Mouse (Mus musculus) 3134 (cell line): ENCODE data around the gene Nufip1.
"Not testable (repeated sequence)": the region's sequence is repeated elsewhere in the genome, so short reads cannot be mapped to it uniquely, and the experiment has no call there.

ENCODE experiments used
- DNase-seq: peaks from one replicate; pipeline ENCODE4 v3.0.0-alpha.2; 2011; ENCODE audit warnings: low spot score; ENCODE audit not compliant: insufficient read length; ENCODE audit errors: extremely low read depth

The Nufip1 gene

GRCm38 (mm10) chr14:76128174-76128573 lies 17.5 kb downstream of the Nufip1 start:
- no peak for DNase-seq

GRCm38 (mm10) chr14:76134975-76135374 lies 24.3 kb downstream of the Nufip1 start:
- DNase-seq, result no peak

GRCm38 (mm10) chr14:76145248-76145647 lies 34.6 kb downstream of the Nufip1 start:
- no peak for DNase-seq

- no peak for DNase-seq
Measured at GRCm38 (mm10) chr14:76145868-76146267, 35.2 kb downstream of the Nufip1 start.

GRCm38 (mm10) chr14:76147061-76147460 lies 36.4 kb downstream of the Nufip1 start:
- peak; percentile 21 for DNase-seq

- no peak for DNase-seq
Measured at GRCm38 (mm10) chr14:76148294-76148693, 37.6 kb downstream of the Nufip1 start.

- peak; percentile 66 for DNase-seq
Measured at GRCm38 (mm10) chr14:76149531-76150179, 39.0 kb downstream of the Nufip1 start.

GRCm38 (mm10) chr14:76150499-76150898 lies 39.8 kb downstream of the Nufip1 start:
- DNase-seq, result peak; percentile 7

GRCm38 (mm10) chr14:76151011-76151410 lies 40.3 kb downstream of the Nufip1 start:
- DNase-seq, result no peak

GRCm38 (mm10) chr14:76151820-76152161 lies 41.1 kb downstream of the Nufip1 start:
- no peak for DNase-seq

- DNase-seq, result peak; percentile 83
Measured at GRCm38 (mm10) chr14:76152162-76153002, 41.7 kb downstream of the Nufip1 start.

GRCm38 (mm10) chr14:76153003-76153675 lies 42.4 kb downstream of the Nufip1 start:
- peak; percentile 5 for DNase-seq

GRCm38 (mm10) chr14:76153828-76154227 lies 43.1 kb downstream of the Nufip1 start:
- DNase-seq, result no peak

GRCm38 (mm10) chr14:76158192-76158785 lies 47.6 kb downstream of the Nufip1 start:
- no peak for DNase-seq

GRCm38 (mm10) chr14:76160580-76160979 lies 49.9 kb downstream of the Nufip1 start:
- not testable (repeated sequence) for DNase-seq

- no peak for DNase-seq
Measured at GRCm38 (mm10) chr14:76164236-76164635, 53.5 kb downstream of the Nufip1 start.

GRCm38 (mm10) chr14:76164904-76165755 lies 54.4 kb downstream of the Nufip1 start:
- no peak for DNase-seq

GRCm38 (mm10) chr14:76169876-76170466 lies 59.3 kb downstream of the Nufip1 start:
- peak; percentile 16 for DNase-seq

GRCm38 (mm10) chr14:76171285-76171684 lies 60.6 kb downstream of the Nufip1 start:
- DNase-seq, result no peak

- DNase-seq, result no peak
Measured at GRCm38 (mm10) chr14:76174328-76174727, 63.6 kb downstream of the Nufip1 start.
